Comparison of ENCODE assay signal across 8 mouse cellular contexts in genomic region chr7:125551766-125552709, GRCm38 (mm10). TPM values are rescaled to one million over a fixed set of nuclear protein-coding genes. Genes with fewer than 3 reads are reported as not detected.
DNase-seq lines count a peak whose midpoint lies in the region; ATAC-seq and TF ChIP-seq lines count a peak whose summit lies in the region.

TSS of gene Il4ra (plus strand) at chr7:125552120.

- TF ChIP-seq CTCF in small intestine, adult 2 months (IDR thresholded peaks at IDR 0.05; ENCODE audit: extremely low read depth, insufficient read length, insufficient replicate concordance, low read depth, low read length), result 0 out of 2 replicates have a peak, but pooled peaks have one; percentile 17

- peaks cover 6% of the 10 kb centered on the region; the same call in 1 of the 2 replicates for H3K4me1 ChIP-seq in embryonic facial prominence, embryonic 11.5 days (ENCODE audit: control insufficient read depth, insufficient read depth, low read length)
- peaks cover 15% of the 10 kb centered on the region for H3K4me1 ChIP-seq in intestine, embryonic 16.5 days (ENCODE audit: control insufficient read depth, insufficient read depth, low read length)
- H3K4me1 ChIP-seq in limb, embryonic 11.5 days (ENCODE audit: control insufficient read depth, insufficient read depth, low read length), result peaks cover 4% of the 10 kb centered on the region; the same call in 1 of the 2 replicates
- peaks cover 9% of the 10 kb centered on the region for H3K4me1 ChIP-seq in midbrain, embryonic 13.5 days (replicated peaks)
- peaks cover 42% of the 10 kb centered on the region for H3K4me1 ChIP-seq in small intestine, adult 2 months (ENCODE audit: control insufficient read depth, insufficient read depth, insufficient read length, low read length)

- no peaks in the 10 kb centered on the region for H3K9me3 ChIP-seq in embryonic facial prominence, embryonic 11.5 days (replicated peaks; ENCODE audit: control insufficient read depth, low read length)
- no peaks in the 10 kb centered on the region for H3K9me3 ChIP-seq in intestine, embryonic 16.5 days (ENCODE audit: control insufficient read depth, low read length)
- H3K9me3 ChIP-seq in limb, embryonic 11.5 days (ENCODE audit: control insufficient read depth, low read length), result no peaks in the 10 kb centered on the region
- H3K9me3 ChIP-seq in midbrain, embryonic 13.5 days, result no peaks in the 10 kb centered on the region

- no peak within 1 kb of the TSS for H3K27ac ChIP-seq in embryonic facial prominence, embryonic 11.5 days (replicated peaks; ENCODE audit: low read depth, low read length)
- peak within 1 kb of the TSS; percentile 58 for H3K27ac ChIP-seq in intestine, embryonic 16.5 days (ENCODE audit: low read length)
- H3K27ac ChIP-seq in limb, embryonic 11.5 days (replicated peaks; ENCODE audit: low read depth, low read length), result no peak within 1 kb of the TSS
- H3K27ac ChIP-seq in midbrain, embryonic 13.5 days, result no peak within 1 kb of the TSS
- H3K27ac ChIP-seq in small intestine, adult 2 months (ENCODE audit: insufficient read depth, low read depth, low read length), result peak within 1 kb of the TSS; percentile 84

- ATAC-seq in embryonic facial prominence, embryonic 11.5 days (replicated peaks; ENCODE audit: insufficient number of reproducible peaks, low FRiP score, low TSS enrichment, low read depth), result peak; percentile 91
- ATAC-seq in intestine, embryonic 16.5 days, result peak; percentile 97
- peak; percentile 87 for ATAC-seq in limb, embryonic 11.5 days (ENCODE audit: insufficient number of reproducible peaks, low FRiP score, low TSS enrichment, low read depth)
- ATAC-seq in midbrain, embryonic 13.5 days, result peak; percentile 92

- H3K4me3 ChIP-seq in embryonic facial prominence, embryonic 11.5 days (ENCODE audit: low read depth, low read length), result peak within 1 kb of the TSS; percentile 52
- peak within 1 kb of the TSS; percentile 70 for H3K4me3 ChIP-seq in intestine, embryonic 16.5 days (ENCODE audit: low read length)
- peak within 1 kb of the TSS; percentile 41 for H3K4me3 ChIP-seq in limb, embryonic 11.5 days (ENCODE audit: low read depth, low read length)
- H3K4me3 ChIP-seq in midbrain, embryonic 13.5 days (replicated peaks), result peak within 1 kb of the TSS; percentile 51
- peak within 1 kb of the TSS; percentile 86 for H3K4me3 ChIP-seq in small intestine, adult 2 months (ENCODE audit: low read depth, low read length)

- peak within 1 kb of the TSS; percentile 65 for H3K9ac ChIP-seq in embryonic facial prominence, embryonic 11.5 days (replicated peaks; ENCODE audit: low read length)
- peak within 1 kb of the TSS; percentile 84 for H3K9ac ChIP-seq in intestine, embryonic 16.5 days (ENCODE audit: low read depth, low read length)
- peak within 1 kb of the TSS; percentile 22 for H3K9ac ChIP-seq in limb, embryonic 11.5 days (ENCODE audit: low read length)
- H3K9ac ChIP-seq in midbrain, embryonic 13.5 days (replicated peaks), result peak within 1 kb of the TSS; percentile 73

- H3K36me3 ChIP-seq in embryonic facial prominence, embryonic 11.5 days (replicated peaks; ENCODE audit: control insufficient read depth, insufficient read depth, low read depth, low read length), result no peaks in the 10 kb centered on the region
- H3K36me3 ChIP-seq in intestine, embryonic 16.5 days (ENCODE audit: control insufficient read depth, insufficient read depth, low read length), result no peaks in the 10 kb centered on the region
- H3K36me3 ChIP-seq in limb, embryonic 11.5 days (ENCODE audit: control insufficient read depth, insufficient read depth, low read length), result no peaks in the 10 kb centered on the region
- no peaks in the 10 kb centered on the region for H3K36me3 ChIP-seq in midbrain, embryonic 13.5 days
- H3K36me3 ChIP-seq in small intestine, adult 2 months (ENCODE audit: control insufficient read depth, insufficient read depth, low read length), result no peaks in the 10 kb centered on the region

- peak within 1 kb of the TSS; percentile 91 for H3K4me2 ChIP-seq in embryonic facial prominence, embryonic 11.5 days (ENCODE audit: low read depth, low read length)
- peak within 1 kb of the TSS; percentile 79 for H3K4me2 ChIP-seq in intestine, embryonic 16.5 days (ENCODE audit: low read depth, low read length)
- H3K4me2 ChIP-seq in limb, embryonic 11.5 days (ENCODE audit: low read depth, severe bottlenecking), result peak within 1 kb of the TSS; percentile 76
- peak within 1 kb of the TSS; percentile 87 for H3K4me2 ChIP-seq in midbrain, embryonic 13.5 days (replicated peaks)

- DNase-seq in 3134 (ENCODE audit: extremely low read depth, insufficient read length, low spot score), result peak; percentile 90
- DNase-seq in adrenal gland, postnatal 14 days, result peak; percentile 95
- peak; percentile 89 for DNase-seq in embryonic facial prominence, embryonic 11.5 days (ENCODE audit: low spot score)
- peak; percentile 41 for DNase-seq in gonadal fat pad, adult 2 months (ENCODE audit: low read depth)
- DNase-seq in limb, embryonic 11.5 days (ENCODE audit: low spot score), result peak; percentile 88

- 2% methylated on average over 52 of the region's 52 CpGs for WGBS in embryonic facial prominence, embryonic 11.5 days
- 1% methylated on average over 52 of the region's 52 CpGs for WGBS in intestine, embryonic 16.5 days
- WGBS in limb, embryonic 11.5 days, result 3% methylated on average over 52 of the region's 52 CpGs
- 1% methylated on average over 52 of the region's 52 CpGs for WGBS in midbrain, embryonic 13.5 days
- WGBS in small intestine, adult 2 months, result 1% methylated on average over 52 of the region's 52 CpGs

- H3K27me3 ChIP-seq in embryonic facial prominence, embryonic 11.5 days (ENCODE audit: control insufficient read depth, insufficient read depth, low read length), result peaks cover 3% of the 10 kb centered on the region; the same call in 1 of the 2 replicates
- H3K27me3 ChIP-seq in intestine, embryonic 16.5 days (replicated peaks; ENCODE audit: control insufficient read depth, insufficient read depth, low read length), result no peaks in the 10 kb centered on the region
- H3K27me3 ChIP-seq in limb, embryonic 11.5 days (ENCODE audit: control insufficient read depth, insufficient read depth, low read length), result peaks cover 10% of the 10 kb centered on the region
- peaks cover 29% of the 10 kb centered on the region for H3K27me3 ChIP-seq in midbrain, embryonic 13.5 days
- H3K27me3 ChIP-seq in small intestine, adult 2 months (ENCODE audit: control insufficient read depth, insufficient read depth, low read length), result no peaks in the 10 kb centered on the region

- peak; percentile 94 for TF ChIP-seq POLR2A in small intestine, adult 2 months (IDR thresholded peaks at IDR 0.05; ENCODE audit: low read depth, low read length)

RNA-seq across cellular contexts. Expression of gene Il4ra, which starts in this region (rescaled TPM):
- total RNA-seq in adrenal gland, postnatal 14 days (2021), result 51.5 and 62.0 TPM in 2 replicates
- polyA plus RNA-seq in embryonic facial prominence, embryonic 11.5 days (2014; fragmentation: Nextera tagmentation; extraction: Ambion mirVana), result 1.8 and 2.0 TPM in 2 replicates
- polyA plus RNA-seq in gonadal fat pad, adult 2 months (2012; rRNA removed), result 61.7 and 63.8 TPM in 2 replicates
- polyA plus RNA-seq in intestine, embryonic 16.5 days (2015; fragmentation: Nextera tagmentation; extraction: Ambion mirVana), result 12.6 and 14.5 TPM in 2 replicates
- 2.6 and 2.7 TPM in 2 replicates for polyA plus RNA-seq in limb, embryonic 11.5 days (2014; fragmentation: Nextera tagmentation; extraction: Ambion mirVana)
- 3.0 and 3.9 TPM in 2 replicates for polyA plus RNA-seq in midbrain, embryonic 13.5 days (2015; fragmentation: Nextera tagmentation; extraction: Ambion mirVana)
- 31.8 and 51.7 TPM in 2 replicates for polyA plus RNA-seq in small intestine, adult 2 months (2012; rRNA removed)

Comparison
In these comparisons a context has a peak if more than half of its experiments do, and no peak if none do; other contexts are left out.
1. DNase-seq: peak in every context shown above with its lines; median percentile 95 in adrenal gland, postnatal 14 days; 90 in 3134; 89 in embryonic facial prominence, embryonic 11.5 days; 88 in limb, embryonic 11.5 days; 41 in gonadal fat pad, adult 2 months.
2. H3K27ac ChIP-seq: peak in intestine, embryonic 16.5 days (single experiment) and small intestine, adult 2 months (single experiment); none in embryonic facial prominence, embryonic 11.5 days (single experiment), limb, embryonic 11.5 days (single experiment) and midbrain, embryonic 13.5 days (single experiment).
3. H3K9ac ChIP-seq: peak in every context shown above with its lines; median percentile 84 in intestine, embryonic 16.5 days; 73 in midbrain, embryonic 13.5 days; 65 in embryonic facial prominence, embryonic 11.5 days; 22 in limb, embryonic 11.5 days.
4. Peak in every context shown above with its lines, with median percentiles within 50 percentile points of each other: ATAC-seq, H3K4me2 ChIP-seq and H3K4me3 ChIP-seq.